Mouse (Mus musculus) bone marrow, adult 2 months (tissue): ENCODE measurements around the gene Otop3.

Experiments
- CTCF ChIP-seq: fragments of 200-500 bp; IDR thresholded peaks from 2 replicates; pipeline ENCODE4 v1.5.1; 2011; ENCODE audit warnings: low read length, control low read depth; ENCODE audit not compliant: control insufficient read depth, insufficient read depth
- POLR2A ChIP-seq: fragments of 200-500 bp; IDR thresholded peaks from 2 replicates; pipeline ENCODE4 v1.6.1; 2011; ENCODE audit warnings: low read depth, mild to moderate bottlenecking, control low read depth, low read length, borderline replicate concordance; ENCODE audit not compliant: control insufficient read depth

- TF ChIP-seq POLR2A (no peak), CTCF (no peak)
Observed at GRCm38 (mm10) chr11:115326730-115327129, 7.8 kb upstream of the Otop3 start.
